Mouse (Mus musculus): Measurements from ENCODE around the gene Hdac5. TPM values are rescaled to one million over a fixed set of nuclear protein-coding genes. Genes with fewer than 3 reads are reported as not detected.
A peak's percentile ranks its signal among the peaks of the same experiment; 100 is the strongest.

Gene Hdac5
- total RNA-seq (2014; fragmentation: Nextera tagmentation) (20.5 and 30.7 TPM in 2 replicates), total RNA-seq (2017) (24.0 and 24.4 TPM in 2 replicates), polyA plus RNA-seq (2012) (42.8 and 48.2 TPM in 2 replicates)

GRCm38 (mm10) chr11:102230006-102230741, at the start of gene Hdac5:
Gene Hdac5 (minus strand): TSS chr11:102230166.
- peak; percentile 90 for ATAC-seq (ENCODE audit: extremely low read depth, insufficient number of reproducible peaks, low FRiP score, poor library complexity, severe bottlenecking)
- Histone ChIP-seq H3K4me1 (ENCODE audit: insufficient read depth, low read depth, low read length) (peaks cover 40% of the 10 kb centered on the region), H3K9me3 (replicated peaks) (no peaks in the 10 kb centered on the region), H3K36me3 (replicated peaks) (no peaks in the 10 kb centered on the region), H3K4me3 (ENCODE audit: low read depth, low read length) (peak within 1 kb of the TSS; percentile 79), H3K27me3 (ENCODE audit: insufficient read depth, low read length) (peaks cover 55% of the 10 kb centered on the region)
- DNase-seq (ENCODE audit: low spot score), result peak; percentile 89
- no peak for TF ChIP-seq GATA2 (IDR thresholded peaks at IDR 0.05; ENCODE audit: borderline replicate concordance, low read depth, low read length)
- no peak for TF ChIP-seq POLR2AphosphoS5 (IDR thresholded peaks at IDR 0.05; ENCODE audit: insufficient replicate concordance, low read depth, low read length)
- no peak for TF ChIP-seq CTCF (IDR thresholded peaks at IDR 0.05; ENCODE audit: low read depth, low read length)
- no peak for TF ChIP-seq GATA1 (IDR thresholded peaks at IDR 0.05; ENCODE audit: borderline replicate concordance, low read length)
- no peak for TF ChIP-seq TAL1 (conservative IDR thresholded peaks at IDR 0.05; ENCODE audit: low read depth, low read length)

GRCm38 (mm10) chr11:102279595-102279994, 49.6 kb upstream of the Hdac5 start:
- peaks cover 7% of the 10 kb centered on the region; the same call in 1 of the 2 replicates for H3K4me1 ChIP-seq (ENCODE audit: insufficient read depth, low read depth, low read length)
- TF ChIP-seq CTCF (IDR thresholded peaks at IDR 0.05; ENCODE audit: low read depth, low read length) (no peak), TAL1 (conservative IDR thresholded peaks at IDR 0.05; ENCODE audit: low read depth, low read length) (no peak), POLR2AphosphoS5 (IDR thresholded peaks at IDR 0.05; ENCODE audit: insufficient replicate concordance, low read depth, low read length) (no peak), GATA2 (IDR thresholded peaks at IDR 0.05; ENCODE audit: borderline replicate concordance, low read depth, low read length) (no peak), GATA1 (IDR thresholded peaks at IDR 0.05; ENCODE audit: borderline replicate concordance, low read length) (no peak)
- H3K4me3 ChIP-seq (ENCODE audit: low read depth, low read length), result no peak overlapping the region
- peaks cover 18% of the 10 kb centered on the region for H3K27me3 ChIP-seq (ENCODE audit: insufficient read depth, low read length)
- no peaks in the 10 kb centered on the region for H3K9me3 ChIP-seq (replicated peaks)
- DNase-seq (ENCODE audit: low spot score) (no peak), ATAC-seq (ENCODE audit: extremely low read depth, insufficient number of reproducible peaks, low FRiP score, poor library complexity, severe bottlenecking) (no peak)
- H3K36me3 ChIP-seq (replicated peaks), result no peaks in the 10 kb centered on the region

- Histone ChIP-seq H3K27me3 (ENCODE audit: insufficient read depth, low read length) (peaks cover 25% of the 10 kb centered on the region), H3K4me3 (ENCODE audit: low read depth, low read length) (no peak overlapping the region), H3K36me3 (replicated peaks) (no peaks in the 10 kb centered on the region), H3K9me3 (replicated peaks) (no peaks in the 10 kb centered on the region), H3K4me1 (ENCODE audit: insufficient read depth, low read depth, low read length) (no peaks in the 10 kb centered on the region; the same call in 1 of the 2 replicates)
- ATAC-seq (ENCODE audit: extremely low read depth, insufficient number of reproducible peaks, low FRiP score, poor library complexity, severe bottlenecking) (no peak), DNase-seq (ENCODE audit: low spot score) (no peak)
- no peak for TF ChIP-seq GATA1 (IDR thresholded peaks at IDR 0.05; ENCODE audit: borderline replicate concordance, low read length)
- TF ChIP-seq CTCF (IDR thresholded peaks at IDR 0.05; ENCODE audit: low read depth, low read length), result no peak
- no peak for TF ChIP-seq POLR2AphosphoS5 (IDR thresholded peaks at IDR 0.05; ENCODE audit: insufficient replicate concordance, low read depth, low read length)
- TF ChIP-seq GATA2 (IDR thresholded peaks at IDR 0.05; ENCODE audit: borderline replicate concordance, low read depth, low read length), result no peak
- TF ChIP-seq TAL1 (conservative IDR thresholded peaks at IDR 0.05; ENCODE audit: low read depth, low read length), result no peak
These were observed 47.8 kb upstream of the Hdac5 start for GRCm38 (mm10) chr11:102277754-102278153.

GRCm38 (mm10) chr11:102276411-102276915, 46.5 kb upstream of the Hdac5 start:
- no peak for TF ChIP-seq GATA1 (IDR thresholded peaks at IDR 0.05; ENCODE audit: borderline replicate concordance, low read length)
- no peak for TF ChIP-seq GATA2 (IDR thresholded peaks at IDR 0.05; ENCODE audit: borderline replicate concordance, low read depth, low read length)
- no peak for TF ChIP-seq TAL1 (conservative IDR thresholded peaks at IDR 0.05; ENCODE audit: low read depth, low read length)
- H3K4me3 ChIP-seq (ENCODE audit: low read depth, low read length), result 0 out of 2 replicates have a peak overlapping the region, but pooled peaks have one; percentile 8
- ATAC-seq (ENCODE audit: extremely low read depth, insufficient number of reproducible peaks, low FRiP score, poor library complexity, severe bottlenecking) (no peak), DNase-seq (ENCODE audit: low spot score) (no peak)
- H3K4me1 ChIP-seq (ENCODE audit: insufficient read depth, low read depth, low read length), result no peaks in the 10 kb centered on the region; the same call in 1 of the 2 replicates
- no peaks in the 10 kb centered on the region for H3K9me3 ChIP-seq (replicated peaks)
- no peaks in the 10 kb centered on the region for H3K36me3 ChIP-seq (replicated peaks)
- H3K27me3 ChIP-seq (ENCODE audit: insufficient read depth, low read length), result peaks cover 35% of the 10 kb centered on the region

- H3K36me3 ChIP-seq (replicated peaks), result peaks cover 24% of the 10 kb centered on the region
- ATAC-seq (ENCODE audit: extremely low read depth, insufficient number of reproducible peaks, low FRiP score, poor library complexity, severe bottlenecking), result no peak
- no peak within 1 kb of the TSS for H3K4me3 ChIP-seq (ENCODE audit: low read depth, low read length)
- H3K27me3 ChIP-seq (ENCODE audit: insufficient read depth, low read length), result peaks cover 34% of the 10 kb centered on the region
- peaks cover 9% of the 10 kb centered on the region for H3K4me1 ChIP-seq (ENCODE audit: insufficient read depth, low read depth, low read length)
- DNase-seq (ENCODE audit: low spot score), result no peak
- no peaks in the 10 kb centered on the region for H3K9me3 ChIP-seq (replicated peaks)
- TF ChIP-seq POLR2AphosphoS5 (IDR thresholded peaks at IDR 0.05; ENCODE audit: insufficient replicate concordance, low read depth, low read length) (no peak), GATA2 (IDR thresholded peaks at IDR 0.05; ENCODE audit: borderline replicate concordance, low read depth, low read length) (no peak), CTCF (IDR thresholded peaks at IDR 0.05; ENCODE audit: low read depth, low read length) (no peak), TAL1 (conservative IDR thresholded peaks at IDR 0.05; ENCODE audit: low read depth, low read length) (no peak), GATA1 (IDR thresholded peaks at IDR 0.05; ENCODE audit: borderline replicate concordance, low read length) (no peak)
These were observed 38.7 kb upstream of the Hdac5 start, which contains the start of gene Asb16 for GRCm38 (mm10) chr11:102268520-102269244. Gene Asb16 (plus strand): TSS chr11:102268743.

GRCm38 (mm10) chr11:102267480-102267879, 37.5 kb upstream of the Hdac5 start:
- Histone ChIP-seq H3K4me3 (ENCODE audit: low read depth, low read length) (no peak overlapping the region), H3K4me1 (ENCODE audit: insufficient read depth, low read depth, low read length) (peaks cover 9% of the 10 kb centered on the region), H3K27me3 (ENCODE audit: insufficient read depth, low read length) (peaks cover 27% of the 10 kb centered on the region), H3K36me3 (replicated peaks) (peaks cover 35% of the 10 kb centered on the region), H3K9me3 (replicated peaks) (no peaks in the 10 kb centered on the region)
- peak; percentile 23 for TF ChIP-seq CTCF (IDR thresholded peaks at IDR 0.05; ENCODE audit: low read depth, low read length)
- no peak for TF ChIP-seq GATA1 (IDR thresholded peaks at IDR 0.05; ENCODE audit: borderline replicate concordance, low read length)
- TF ChIP-seq GATA2 (IDR thresholded peaks at IDR 0.05; ENCODE audit: borderline replicate concordance, low read depth, low read length), result no peak
- ATAC-seq (ENCODE audit: extremely low read depth, insufficient number of reproducible peaks, low FRiP score, poor library complexity, severe bottlenecking) (peak; percentile 4; the same call in 1 of the 2 replicates), DNase-seq (ENCODE audit: low spot score) (peak; percentile 34)

Measured in G1E (cell line).